Mouse (Mus musculus): ENCODE measurements at regions not wholly inside any gene's neighbourhood (a gene's known extent, or its start where the extent isn't known, plus 50 kb on each side); places are given as distances from the start of the nearest gene placed in this dataset.
A peak's percentile ranks its signal among the peaks of the same experiment; 100 is the strongest.

GRCm38 (mm10) chr9:63896073-63896807, 125.6 kb downstream of the Smad6 start:
- no peak for TF ChIP-seq POLR2A (IDR thresholded peaks at IDR 0.05; ENCODE audit: low read depth, low read length)
- TF ChIP-seq CTCF (IDR thresholded peaks at IDR 0.05; ENCODE audit: borderline replicate concordance, insufficient read depth, low read length): no peak
- Histone ChIP-seq H3K4me1 (ENCODE audit: control insufficient read depth, insufficient read depth, low read length) (peaks cover 9% of the 10 kb centered on the region), H3K4me3 (ENCODE audit: insufficient read depth, low read length) (no peak overlapping the region), H3K27ac (ENCODE audit: insufficient read depth, low read length) (peak overlapping the region; percentile 92)

GRCm38 (mm10) chr9:63892235-63892971, 129.5 kb downstream of the Smad6 start:
- Histone ChIP-seq H3K27ac (ENCODE audit: insufficient read depth, low read length) (no peak overlapping the region), H3K4me3 (ENCODE audit: insufficient read depth, low read length) (no peak overlapping the region), H3K4me1 (ENCODE audit: control insufficient read depth, insufficient read depth, low read length) (peaks cover 13% of the 10 kb centered on the region)
- TF ChIP-seq POLR2A (IDR thresholded peaks at IDR 0.05; ENCODE audit: low read depth, low read length): no peak
- no peak for TF ChIP-seq CTCF (IDR thresholded peaks at IDR 0.05; ENCODE audit: borderline replicate concordance, insufficient read depth, low read length)

- peaks cover 5% of the 10 kb centered on the region; the same call in 1 of the 2 replicates for H3K4me1 ChIP-seq (ENCODE audit: control insufficient read depth, insufficient read depth, low read length)
- no peak overlapping the region for H3K27ac ChIP-seq (ENCODE audit: insufficient read depth, low read length)
- TF ChIP-seq POLR2A (IDR thresholded peaks at IDR 0.05; ENCODE audit: low read depth, low read length) (no peak), CTCF (IDR thresholded peaks at IDR 0.05; ENCODE audit: borderline replicate concordance, insufficient read depth, low read length) (no peak)
- H3K4me3 ChIP-seq (ENCODE audit: insufficient read depth, low read length): no peak overlapping the region
Observed at GRCm38 (mm10) chr9:63890717-63891116, 131.1 kb downstream of the Smad6 start.

GRCm38 (mm10) chr9:63889570-63889969, 131.8 kb upstream of the Smad3 start:
- Histone ChIP-seq H3K4me3 (ENCODE audit: insufficient read depth, low read length) (no peak overlapping the region), H3K27ac (ENCODE audit: insufficient read depth, low read length) (no peak overlapping the region), H3K4me1 (ENCODE audit: control insufficient read depth, insufficient read depth, low read length) (0 out of 2 replicates have a peak, but pooled peaks cover 4% of the 10 kb centered on the region)
- no peak for TF ChIP-seq POLR2A (IDR thresholded peaks at IDR 0.05; ENCODE audit: low read depth, low read length)
- TF ChIP-seq CTCF (IDR thresholded peaks at IDR 0.05; ENCODE audit: borderline replicate concordance, insufficient read depth, low read length): no peak

GRCm38 (mm10) chr9:63884971-63885370, 127.2 kb upstream of the Smad3 start:
- Histone ChIP-seq H3K4me1 (ENCODE audit: control insufficient read depth, insufficient read depth, low read length) (no peaks in the 10 kb centered on the region), H3K4me3 (ENCODE audit: insufficient read depth, low read length) (no peak overlapping the region), H3K27ac (ENCODE audit: insufficient read depth, low read length) (no peak overlapping the region)
- TF ChIP-seq POLR2A (IDR thresholded peaks at IDR 0.05; ENCODE audit: low read depth, low read length) (no peak), CTCF (IDR thresholded peaks at IDR 0.05; ENCODE audit: borderline replicate concordance, insufficient read depth, low read length) (no peak)

GRCm38 (mm10) chr9:63883738-63884520, 126.1 kb upstream of the Smad3 start:
- TF ChIP-seq POLR2A (IDR thresholded peaks at IDR 0.05; ENCODE audit: low read depth, low read length) (no peak), CTCF (IDR thresholded peaks at IDR 0.05; ENCODE audit: borderline replicate concordance, insufficient read depth, low read length) (no peak)
- H3K4me1 ChIP-seq (ENCODE audit: control insufficient read depth, insufficient read depth, low read length): no peaks in the 10 kb centered on the region
- no peak overlapping the region for H3K27ac ChIP-seq (ENCODE audit: insufficient read depth, low read length)
- H3K4me3 ChIP-seq (ENCODE audit: insufficient read depth, low read length): no peak overlapping the region

GRCm38 (mm10) chr9:63881692-63882091, 123.9 kb upstream of the Smad3 start:
- Histone ChIP-seq H3K4me1 (ENCODE audit: control insufficient read depth, insufficient read depth, low read length) (no peaks in the 10 kb centered on the region), H3K27ac (ENCODE audit: insufficient read depth, low read length) (no peak overlapping the region)

GRCm38 (mm10) chr9:63881261-63881563, 123.4 kb upstream of the Smad3 start:
- H3K27ac ChIP-seq (ENCODE audit: insufficient read depth, low read length): no peak overlapping the region
- H3K4me1 ChIP-seq (ENCODE audit: control insufficient read depth, insufficient read depth, low read length): no peaks in the 10 kb centered on the region
- TF ChIP-seq POLR2A (IDR thresholded peaks at IDR 0.05; ENCODE audit: low read depth, low read length) (no peak), CTCF (IDR thresholded peaks at IDR 0.05; ENCODE audit: borderline replicate concordance, insufficient read depth, low read length) (no peak)
- no peak overlapping the region for H3K4me3 ChIP-seq (ENCODE audit: insufficient read depth, low read length)

More at GRCm38 (mm10) chr9:63881692-63882091, 123.9 kb upstream of the Smad3 start:
- TF ChIP-seq POLR2A (IDR thresholded peaks at IDR 0.05; ENCODE audit: low read depth, low read length) (no peak), CTCF (IDR thresholded peaks at IDR 0.05; ENCODE audit: borderline replicate concordance, insufficient read depth, low read length) (no peak)
- H3K4me3 ChIP-seq (ENCODE audit: insufficient read depth, low read length): no peak overlapping the region

- TF ChIP-seq CTCF (IDR thresholded peaks at IDR 0.05; ENCODE audit: borderline replicate concordance, insufficient read depth, low read length) (no peak), POLR2A (IDR thresholded peaks at IDR 0.05; ENCODE audit: low read depth, low read length) (no peak)
- no peak overlapping the region for H3K4me3 ChIP-seq (ENCODE audit: insufficient read depth, low read length)
Observed at GRCm38 (mm10) chr9:63880487-63881260, 122.9 kb upstream of the Smad3 start.

More at GRCm38 (mm10) chr9:63880487-63881260, 122.9 kb upstream of the Smad3 start:
- no peaks in the 10 kb centered on the region for H3K4me1 ChIP-seq (ENCODE audit: control insufficient read depth, insufficient read depth, low read length)
- no peak overlapping the region for H3K27ac ChIP-seq (ENCODE audit: insufficient read depth, low read length)

Measured in embryonic fibroblast, embryonic 13.5 days (primary cell).